ENCODE assay signal across 11 mouse cellular contexts in the genomic region with DNA sequence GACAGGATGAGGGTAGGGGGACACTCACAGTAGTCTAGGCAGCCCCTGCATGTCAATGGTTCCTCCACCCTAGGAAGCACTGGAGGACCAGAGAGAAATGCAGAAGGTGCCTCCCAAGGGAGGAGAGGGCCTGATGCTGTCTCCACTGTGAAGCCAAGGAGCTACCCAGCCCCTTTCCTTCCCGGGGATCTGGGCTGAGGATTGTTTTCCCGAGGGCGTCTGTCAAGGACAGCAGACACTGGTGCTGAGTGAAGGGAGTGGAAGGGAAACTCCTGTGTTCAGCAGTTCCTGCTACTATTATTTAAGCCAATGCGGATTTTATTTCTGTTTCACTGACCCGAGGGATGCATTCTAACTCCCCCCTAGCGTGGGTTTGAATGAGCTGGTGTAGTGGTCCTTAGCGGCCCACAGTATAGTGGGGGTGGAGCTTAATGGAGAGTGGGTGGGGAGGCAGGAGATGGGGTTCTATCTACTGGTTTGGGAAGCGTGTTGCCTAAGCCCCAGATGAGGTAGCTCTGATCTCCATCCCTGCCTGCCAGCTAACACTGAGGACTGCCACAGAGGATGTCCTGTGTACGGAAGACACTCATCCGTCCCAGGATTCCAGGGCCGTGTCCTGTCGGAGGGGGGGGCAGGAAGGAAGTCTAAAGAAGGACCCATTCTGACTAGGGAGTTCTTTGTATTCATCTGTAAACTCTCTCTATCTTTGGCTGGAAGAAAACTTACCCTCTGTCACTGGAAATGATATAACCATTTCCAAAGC. TPM values are rescaled to one million over a fixed set of nuclear protein-coding genes. Genes with fewer than 3 reads are reported as not detected.
DNase-seq lines count a peak whose midpoint lies in the region; ATAC-seq lines count a peak whose summit lies in the region.
"Had no signal": no experiment of that assay in that cellular context is flagged by ENCODE, and none has a peak within 500 bp of the region (broad histone marks: within the 10 kb centered on the region; RNA-seq: fewer than 3 reads in every experiment).

No protein-coding gene starts in this region.

- H3K9ac ChIP-seq in midbrain, embryonic 14.5 days (replicated peaks; ENCODE audit: low read length): no peak overlapping the region
- no peak overlapping the region for H3K9ac ChIP-seq in intestine, embryonic 16.5 days (ENCODE audit: low read depth, low read length)
- H3K9ac ChIP-seq in liver, embryonic 16.5 days (ENCODE audit: low read depth, low read length): no peak overlapping the region
- H3K9ac ChIP-seq in stomach, embryonic 15.5 days: no peak overlapping the region

- no peak for DNase-seq in midbrain, embryonic 10.5 days (ENCODE audit: low spot score)
- DNase-seq in midbrain, embryonic 14.5 days: no peak
- DNase-seq in frontal cortex, postnatal 25 days (ENCODE audit: low spot score in 2 of 2): no peak
- DNase-seq in right cerebral cortex, adult 2 months (ENCODE audit: low spot score in 2 of 2): no peak
- DNase-seq: cerebellum, postnatal 14 days had no signal

- no peaks in the 10 kb centered on the region for H3K9me3 ChIP-seq in midbrain, embryonic 10.5 days (replicated peaks)
- no peaks in the 10 kb centered on the region for H3K9me3 ChIP-seq in midbrain, embryonic 14.5 days (ENCODE audit: control insufficient read depth, low read length)
- no peaks in the 10 kb centered on the region for H3K9me3 ChIP-seq in intestine, embryonic 16.5 days (ENCODE audit: control insufficient read depth, low read length)
- no peaks in the 10 kb centered on the region for H3K9me3 ChIP-seq in liver, embryonic 16.5 days (replicated peaks; ENCODE audit: control insufficient read depth, low read length)
- H3K9me3 ChIP-seq in stomach, embryonic 15.5 days: no peaks in the 10 kb centered on the region

- peaks cover 53% of the 10 kb centered on the region for H3K4me1 ChIP-seq in midbrain, embryonic 10.5 days
- peaks cover 11% of the 10 kb centered on the region for H3K4me1 ChIP-seq in midbrain, embryonic 14.5 days (ENCODE audit: control insufficient read depth, insufficient read depth, low read length)
- H3K4me1 ChIP-seq in intestine, embryonic 16.5 days (ENCODE audit: control insufficient read depth, insufficient read depth, low read length): peaks cover 7% of the 10 kb centered on the region
- peaks cover 29% of the 10 kb centered on the region for H3K4me1 ChIP-seq in liver, embryonic 16.5 days (ENCODE audit: control insufficient read depth, low read depth, low read length)
- H3K4me1 ChIP-seq in stomach, embryonic 15.5 days: peaks cover 6% of the 10 kb centered on the region

- no peak for ATAC-seq in midbrain, embryonic 14.5 days (ENCODE audit: low FRiP score, low TSS enrichment)
- ATAC-seq in intestine, embryonic 16.5 days: no peak
- peak; percentile 34; the same call in 1 of the 2 replicates for ATAC-seq in liver, embryonic 16.5 days (ENCODE audit: low read depth)
- ATAC-seq in stomach, embryonic 15.5 days (ENCODE audit: insufficient read depth, low FRiP score, low read depth): no peak
- ATAC-seq in monocyte, adult 5-6 weeks (replicated peaks; ENCODE audit: insufficient number of reproducible peaks, low FRiP score, low TSS enrichment, poor library complexity, severe bottlenecking): no peak

- no peak overlapping the region for H3K4me3 ChIP-seq in midbrain, embryonic 10.5 days
- no peak overlapping the region for H3K4me3 ChIP-seq in midbrain, embryonic 14.5 days (replicated peaks; ENCODE audit: low read depth, low read length)
- H3K4me3 ChIP-seq in intestine, embryonic 16.5 days (ENCODE audit: low read length): no peak overlapping the region
- no peak overlapping the region for H3K4me3 ChIP-seq in liver, embryonic 16.5 days (ENCODE audit: low read depth, low read length)
- H3K4me3 ChIP-seq in stomach, embryonic 15.5 days (replicated peaks): no peak overlapping the region
- H3K4me3 ChIP-seq: myocyte had no signal

- 70% methylated on average over 12 of the region's 12 CpGs for whole genome bisulfite sequencing in midbrain, embryonic 10.5 days
- 59% methylated on average over 12 of the region's 12 CpGs for WGBS in midbrain, embryonic 14.5 days
- WGBS in intestine, embryonic 16.5 days: 53% methylated on average over 12 of the region's 12 CpGs
- WGBS in liver, embryonic 16.5 days (ENCODE audit: insufficient replicate concordance): 52% methylated on average over 12 of the region's 12 CpGs
- 60% methylated on average over 12 of the region's 12 CpGs for WGBS in stomach, embryonic 15.5 days

- H3K4me2 ChIP-seq in midbrain, embryonic 14.5 days (ENCODE audit: low read length): no peak overlapping the region
- no peak overlapping the region for H3K4me2 ChIP-seq in intestine, embryonic 16.5 days (ENCODE audit: low read depth, low read length)
- H3K4me2 ChIP-seq in liver, embryonic 16.5 days (ENCODE audit: low read depth, low read length): no peak overlapping the region
- H3K4me2 ChIP-seq in stomach, embryonic 15.5 days: no peak overlapping the region

- H3K36me3 ChIP-seq in midbrain, embryonic 10.5 days: no peaks in the 10 kb centered on the region
- H3K36me3 ChIP-seq in midbrain, embryonic 14.5 days (ENCODE audit: control insufficient read depth, insufficient read depth, low read length): no peaks in the 10 kb centered on the region
- H3K36me3 ChIP-seq in intestine, embryonic 16.5 days (ENCODE audit: control insufficient read depth, insufficient read depth, low read length): no peaks in the 10 kb centered on the region
- no peaks in the 10 kb centered on the region for H3K36me3 ChIP-seq in liver, embryonic 16.5 days (ENCODE audit: control insufficient read depth, insufficient read depth)
- no peaks in the 10 kb centered on the region for H3K36me3 ChIP-seq in stomach, embryonic 15.5 days

- peaks cover 9% of the 10 kb centered on the region; the same call in 1 of the 2 replicates for H3K27me3 ChIP-seq in midbrain, embryonic 10.5 days (ENCODE audit: low read depth, poor library complexity, severe bottlenecking)
- H3K27me3 ChIP-seq in midbrain, embryonic 14.5 days (ENCODE audit: control insufficient read depth, insufficient read depth, low read length): no peaks in the 10 kb centered on the region
- no peaks in the 10 kb centered on the region for H3K27me3 ChIP-seq in intestine, embryonic 16.5 days (replicated peaks; ENCODE audit: control insufficient read depth, insufficient read depth, low read length)
- H3K27me3 ChIP-seq in liver, embryonic 16.5 days (ENCODE audit: control insufficient read depth, insufficient read depth, low read depth, low read length): no peaks in the 10 kb centered on the region
- no peaks in the 10 kb centered on the region for H3K27me3 ChIP-seq in stomach, embryonic 15.5 days (replicated peaks)

- H3K27ac ChIP-seq in midbrain, embryonic 10.5 days (replicated peaks): peak overlapping the region; percentile 47
- no peak overlapping the region; the same call in 1 of the 2 replicates for H3K27ac ChIP-seq in midbrain, embryonic 14.5 days (replicated peaks; ENCODE audit: low read depth, low read length)
- peak overlapping the region; percentile 36; the same call in 1 of the 2 replicates for H3K27ac ChIP-seq in intestine, embryonic 16.5 days (ENCODE audit: low read length)
- no peak overlapping the region for H3K27ac ChIP-seq in liver, embryonic 16.5 days (ENCODE audit: low read length)
- H3K27ac ChIP-seq in stomach, embryonic 15.5 days: peak overlapping the region; percentile 11; the same call in 1 of the 2 replicates

RNA-seq across cellular contexts. Expression of a gene that starts 21.8 kb away (rescaled TPM):
- 5.8 and 9.0 TPM in 2 replicates for polyA plus RNA-seq in midbrain, embryonic 10.5 days (2016; fragmentation: Nextera tagmentation; extraction: Ambion mirVana)
- 23.1 and 24.7 TPM in 2 replicates for polyA plus RNA-seq in midbrain, embryonic 14.5 days (2014; fragmentation: Nextera tagmentation; extraction: Ambion mirVana)
- polyA plus RNA-seq in intestine, embryonic 16.5 days (2015; fragmentation: Nextera tagmentation; extraction: Ambion mirVana): 5.4 and 5.6 TPM in 2 replicates
- polyA plus RNA-seq in liver, embryonic 16.5 days (2015; fragmentation: Nextera tagmentation; extraction: Ambion mirVana): 10.4 and 10.8 TPM in 2 replicates
- 7.7 and 8.4 TPM in 2 replicates for polyA plus RNA-seq in stomach, embryonic 15.5 days (2015; fragmentation: Nextera tagmentation; extraction: Ambion mirVana)
- 67.2 to 83.6 TPM (median 68.0 TPM) in 3 replicates for total RNA-seq in monocyte, adult 5-6 weeks (2017)

RNA-seq across cellular contexts. Expression of a gene that starts 50.2 kb away (rescaled TPM):
- polyA plus RNA-seq in midbrain, embryonic 10.5 days (2016; fragmentation: Nextera tagmentation; extraction: Ambion mirVana): 1.2 TPM in 1 of 2 replicates, not detected in the other
- 0.51 and 1.3 TPM in 2 replicates for polyA plus RNA-seq in midbrain, embryonic 14.5 days (2014; fragmentation: Nextera tagmentation; extraction: Ambion mirVana)
- 1,304 and 1,371 TPM in 2 replicates for polyA plus RNA-seq in intestine, embryonic 16.5 days (2015; fragmentation: Nextera tagmentation; extraction: Ambion mirVana)
- polyA plus RNA-seq in liver, embryonic 16.5 days (2015; fragmentation: Nextera tagmentation; extraction: Ambion mirVana): 144 and 179 TPM in 2 replicates
- polyA plus RNA-seq in stomach, embryonic 15.5 days (2015; fragmentation: Nextera tagmentation; extraction: Ambion mirVana): 141 and 168 TPM in 2 replicates
- total RNA-seq in monocyte, adult 5-6 weeks (2017): not detected in 3 replicates
- total RNA-seq: hematopoietic stem cell, adult 5-6 weeks had no signal
- polyA plus RNA-seq: myocyte had no signal

Comparison
In these comparisons a context has a peak if more than half of its experiments do, and no peak if none do; other contexts are left out.
1. H3K27ac ChIP-seq: peak in midbrain, embryonic 10.5 days (single experiment), intestine, embryonic 16.5 days (single experiment) and stomach, embryonic 15.5 days (single experiment); none in midbrain, embryonic 14.5 days (single experiment) and liver, embryonic 16.5 days (single experiment).
2. RNA of a gene that starts 50.2 kb away (polyA plus RNA-seq): 1,304 to 1,371 TPM in intestine, embryonic 16.5 days, 144 to 179 TPM in liver, embryonic 16.5 days and 141 to 168 TPM in stomach, embryonic 15.5 days; 0.51 to 1.3 TPM in midbrain, embryonic 14.5 days and 1.2 TPM in midbrain, embryonic 10.5 days; every median in the first group is over 10 times any median in the second.